ENCODE assay signal across 10 mouse cellular contexts in genomic region chr5:107151320-107151719, GRCm38 (mm10).
DNase-seq lines count a peak whose midpoint lies in the region; ATAC-seq and TF ChIP-seq lines count a peak whose summit lies in the region.
"Had no signal": no experiment of that assay in that cellular context is flagged by ENCODE, and none has a peak within 500 bp of the region (broad histone marks: within the 10 kb centered on the region; RNA-seq: fewer than 3 reads in every experiment).

No protein-coding gene starts in this region.

- H3K4me1 ChIP-seq in midbrain, postnatal 0 days (ENCODE audit: insufficient read depth, low read length): 0 out of 2 replicates have a peak, but pooled peaks cover 2% of the 10 kb centered on the region
- peaks cover 16% of the 10 kb centered on the region for H3K4me1 ChIP-seq in midbrain, embryonic 15.5 days
- peaks cover 4% of the 10 kb centered on the region; the same call in 1 of the 2 replicates for H3K4me1 ChIP-seq in stomach, postnatal 0 days (replicated peaks; ENCODE audit: control insufficient read depth, insufficient read depth)

- no peaks in the 10 kb centered on the region for H3K27me3 ChIP-seq in midbrain, postnatal 0 days (ENCODE audit: insufficient read depth, low read length)
- H3K27me3 ChIP-seq in midbrain, embryonic 15.5 days (replicated peaks): no peaks in the 10 kb centered on the region
- H3K27me3 ChIP-seq in stomach, postnatal 0 days (ENCODE audit: control insufficient read depth, insufficient read depth, low read length): no peaks in the 10 kb centered on the region

- DNase-seq in embryo, embryonic 11 days: peak; percentile 61
- DNase-seq in embryo, embryonic 10 days (ENCODE audit: low spot score): no peak
- DNase-seq in midbrain, postnatal 0 days (ENCODE audit: low spot score): no peak
- DNase-seq in heart, postnatal 25 days (ENCODE audit: low spot score): peak; percentile 40
- DNase-seq in stomach, postnatal 0 days (ENCODE audit: low spot score): no peak
- DNase-seq in urinary bladder, postnatal 4 days (ENCODE audit: low spot score in 2 of 2): no peak
- no peak for DNase-seq in right cerebral cortex, postnatal 14 days

- WGBS in midbrain, postnatal 0 days: 72% methylated on average over 3 of the region's 3 CpGs
- 58% methylated on average over 3 of the region's 3 CpGs for WGBS in midbrain, embryonic 15.5 days
- WGBS in stomach, postnatal 0 days: 48% methylated on average over 3 of the region's 3 CpGs

- no peak for ATAC-seq in midbrain, postnatal 0 days (ENCODE audit: low FRiP score)
- no peak for ATAC-seq in midbrain, embryonic 15.5 days (replicated peaks)
- ATAC-seq in stomach, postnatal 0 days (ENCODE audit: low FRiP score, low TSS enrichment): no peak

- no peak for TF ChIP-seq CTCF in midbrain, postnatal 0 days (IDR thresholded peaks at IDR 0.05)
- no peak for TF ChIP-seq CTCF in stomach, postnatal 0 days (IDR thresholded peaks at IDR 0.05; ENCODE audit: low read depth)

- intact Hi-C loops in heart, postnatal 25 days (cut with DNase I): loop anchor here (5.0 kb wide), 1 partner anchor 81 kb away; no protein-coding TSS in a partner anchor

- H3K4me3 ChIP-seq in midbrain, postnatal 0 days (ENCODE audit: low read depth, low read length): no peak overlapping the region
- H3K4me3 ChIP-seq in midbrain, embryonic 15.5 days: no peak overlapping the region
- H3K4me3 ChIP-seq in stomach, postnatal 0 days (ENCODE audit: low read depth, low read length): no peak overlapping the region
- H3K4me3 ChIP-seq: myocyte had no signal

- H3K36me3 ChIP-seq in midbrain, postnatal 0 days (ENCODE audit: insufficient read depth, low read length): no peaks in the 10 kb centered on the region
- H3K36me3 ChIP-seq in midbrain, embryonic 15.5 days (replicated peaks): no peaks in the 10 kb centered on the region
- H3K36me3 ChIP-seq in stomach, postnatal 0 days (ENCODE audit: control insufficient read depth, insufficient read depth, low read length): 0 out of 2 replicates have a peak, but pooled peaks cover 2% of the 10 kb centered on the region

- H3K4me2 ChIP-seq in midbrain, postnatal 0 days (ENCODE audit: low read depth, low read length, poor library complexity, severe bottlenecking): no peak overlapping the region
- no peak overlapping the region for H3K4me2 ChIP-seq in midbrain, embryonic 15.5 days
- no peak overlapping the region for H3K4me2 ChIP-seq in stomach, postnatal 0 days (replicated peaks; ENCODE audit: low read depth)

- no peak for TF ChIP-seq EP300 in stomach, postnatal 0 days (optimal IDR thresholded peaks at IDR 0.05)

- no peak overlapping the region for H3K27ac ChIP-seq in midbrain, postnatal 0 days (ENCODE audit: low read depth, low read length)
- H3K27ac ChIP-seq in midbrain, embryonic 15.5 days: no peak overlapping the region
- H3K27ac ChIP-seq in stomach, postnatal 0 days (replicated peaks): peak overlapping the region; percentile 40; the same call in 1 of the 2 replicates
- H3K27ac ChIP-seq: liver, embryonic 14.5 days had no signal

- peak overlapping the region; percentile 36; the same call in 1 of the 2 replicates for H3K9ac ChIP-seq in midbrain, postnatal 0 days (replicated peaks; ENCODE audit: low read length, poor library complexity, severe bottlenecking)
- H3K9ac ChIP-seq in midbrain, embryonic 15.5 days: no peak overlapping the region
- no peak overlapping the region for H3K9ac ChIP-seq in stomach, postnatal 0 days (ENCODE audit: low read length)
- H3K9ac ChIP-seq: liver, embryonic 14.5 days had no signal

- H3K9me3 ChIP-seq in midbrain, postnatal 0 days (ENCODE audit: low read length): no peaks in the 10 kb centered on the region
- no peaks in the 10 kb centered on the region for H3K9me3 ChIP-seq in midbrain, embryonic 15.5 days
- H3K9me3 ChIP-seq in stomach, postnatal 0 days (ENCODE audit: control insufficient read depth, low read length): no peaks in the 10 kb centered on the region

Comparison
In these comparisons a context has a peak if more than half of its experiments do, and no peak if none do; other contexts are left out.
1. DNase-seq: peak in embryo, embryonic 11 days (single experiment) and heart, postnatal 25 days (single experiment); none in embryo, embryonic 10 days (single experiment), midbrain, postnatal 0 days (single experiment), stomach, postnatal 0 days (single experiment), urinary bladder, postnatal 4 days (0 of 2) and right cerebral cortex, postnatal 14 days (single experiment).